Mouse (Mus musculus) midbrain, embryonic 15.5 days (tissue): ENCODE results near the gene Slc25a44. TPM values are rescaled to one million over a fixed set of nuclear protein-coding genes. Genes with fewer than 3 reads are reported as not detected.
A peak's percentile ranks its signal among the peaks of the same experiment; 100 is the strongest.
"Not testable (repeated sequence)": the region's sequence is repeated elsewhere in the genome, so short reads cannot be mapped to it uniquely, and the experiment has no call there.

Experiments
- ATAC-seq: fragments of 200-750 bp; cut with Nextera tagmentation; replicated peaks from 2 replicates; pipeline ENCODE4 v1.8.0; 2017; ENCODE audit warnings: moderate TSS enrichment
- H3K27ac ChIP-seq: fragments of 300-500 bp; sonication (generic); 2 replicates; pipeline ENCODE4 v1.5.1; 2015; ENCODE audit warnings: mild to moderate bottlenecking, inconsistent platforms
- H3K27me3 ChIP-seq: fragments of 300-500 bp; sonication (generic); replicated peaks from 2 replicates; pipeline ENCODE4 v1.6.1; 2015; ENCODE audit warnings: inconsistent platforms
- H3K36me3 ChIP-seq: fragments of 300-500 bp; sonication (generic); replicated peaks from 2 replicates; pipeline ENCODE4 v1.6.1; 2015; ENCODE audit warnings: inconsistent platforms
- H3K4me1 ChIP-seq: fragments of 300-500 bp; sonication (generic); 2 replicates; pipeline ENCODE4 v1.6.1; 2015; ENCODE audit warnings: inconsistent platforms
- H3K4me2 ChIP-seq: fragments of 300-500 bp; sonication (generic); 2 replicates; pipeline ENCODE4 v1.6.1; 2015; ENCODE audit warnings: inconsistent platforms, mild to moderate bottlenecking, moderate library complexity
- H3K4me3 ChIP-seq: fragments of 300-500 bp; sonication (generic); 2 replicates; pipeline ENCODE4 v1.5.1; 2015; ENCODE audit warnings: mild to moderate bottlenecking, inconsistent platforms
- H3K9ac ChIP-seq: fragments of 300-500 bp; sonication (generic); 2 replicates; pipeline ENCODE4 v1.6.1; 2015; ENCODE audit warnings: mild to moderate bottlenecking, inconsistent platforms
- H3K9me3 ChIP-seq: fragments of 300-500 bp; sonication (generic); 2 replicates; pipeline ENCODE4 v1.6.1; 2016; ENCODE audit warnings: inconsistent platforms
- WGBS: fragments of 180-500 bp; shearing (Covaris S2); methylation state at CpG from one replicate; pipeline ENCODE4 v1.1.7; 2015; ENCODE audit warnings: mixed read lengths; 5-methylcytosine and 5-hydroxymethylcytosine counted together
- polyA plus RNA-seq: library from polyadenylated mRNA; unstranded; fragments of >200 nt; fragmentation: Nextera tagmentation; extraction: Ambion mirVana; gene quantifications from 2 replicates; pipeline ENCODE4 v1.2.1, GENCODE M21; 2015

Gene Slc25a44
- polyA plus RNA-seq, 1 experiment from 2014 or later = 41.2 TPM

DNA sequence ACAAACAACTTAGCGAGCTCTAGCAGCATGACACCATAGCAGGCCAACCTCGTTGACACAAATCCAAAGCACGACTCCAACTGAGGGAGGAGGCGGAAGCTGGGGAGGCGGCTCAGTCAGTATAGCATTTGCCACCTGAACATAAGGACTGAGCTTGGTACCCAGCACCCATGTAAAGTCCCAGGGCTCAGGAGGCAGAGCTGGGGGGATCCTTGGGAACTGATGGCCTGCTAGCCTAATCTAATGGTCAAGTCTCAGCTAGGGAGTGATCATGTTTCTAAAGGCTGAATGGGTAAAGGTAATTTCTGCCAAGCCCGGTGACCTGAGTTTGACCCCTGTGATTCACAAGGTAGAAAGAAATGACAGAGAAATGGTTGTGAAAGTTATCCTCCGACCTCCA, 17.4 kb downstream of the Slc25a44 start:
- Histone ChIP-seq H3K27ac (no peak overlapping the region), H3K4me1 (peaks cover 17% of the 10 kb centered on the region), H3K4me2 (no peak overlapping the region), H3K36me3 (peaks cover 12% of the 10 kb centered on the region; the same call in 1 of the 2 replicates), H3K9ac (no peak overlapping the region), H3K27me3 (no peaks in the 10 kb centered on the region), H3K9me3 (no peaks in the 10 kb centered on the region), H3K4me3 (no peak overlapping the region)
- WGBS = 59% methylated on average over 7 of the region's 7 CpGs
- ATAC-seq = no peak

DNA sequence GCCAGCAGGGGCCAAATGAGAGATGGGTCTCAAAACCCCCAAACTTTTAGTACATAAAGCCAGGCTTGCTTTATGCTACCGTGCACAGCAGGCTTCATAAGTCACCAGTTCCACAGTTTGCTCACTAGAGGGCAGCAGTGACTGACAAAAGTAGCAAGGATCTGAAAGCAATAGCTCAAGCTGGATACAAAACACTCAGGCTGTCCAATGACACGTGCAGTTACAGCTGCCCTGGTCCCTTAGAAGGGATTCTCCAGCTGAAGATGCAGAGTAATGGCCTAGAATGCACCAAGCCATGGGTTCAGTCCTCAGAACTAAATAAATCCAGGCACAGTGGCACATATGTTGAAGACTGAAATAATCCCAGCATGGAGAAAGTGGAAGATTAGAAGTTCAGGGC, 17.8 kb downstream of the Slc25a44 start:
- 2% methylated on average over 2 of the region's 2 CpGs for WGBS
- H3K9ac ChIP-seq = no peak overlapping the region
- ATAC-seq = 0 out of 2 replicates have a peak, but pooled peaks have one; percentile 15
- peaks cover 17% of the 10 kb centered on the region for H3K4me1 ChIP-seq
- no peak overlapping the region for H3K4me3 ChIP-seq
- H3K27ac ChIP-seq = no peak overlapping the region
- no peaks in the 10 kb centered on the region for H3K9me3 ChIP-seq
- H3K27me3 ChIP-seq = no peaks in the 10 kb centered on the region
- peaks cover 8% of the 10 kb centered on the region; the same call in 1 of the 2 replicates for H3K36me3 ChIP-seq
- H3K4me2 ChIP-seq = no peak overlapping the region

DNA sequence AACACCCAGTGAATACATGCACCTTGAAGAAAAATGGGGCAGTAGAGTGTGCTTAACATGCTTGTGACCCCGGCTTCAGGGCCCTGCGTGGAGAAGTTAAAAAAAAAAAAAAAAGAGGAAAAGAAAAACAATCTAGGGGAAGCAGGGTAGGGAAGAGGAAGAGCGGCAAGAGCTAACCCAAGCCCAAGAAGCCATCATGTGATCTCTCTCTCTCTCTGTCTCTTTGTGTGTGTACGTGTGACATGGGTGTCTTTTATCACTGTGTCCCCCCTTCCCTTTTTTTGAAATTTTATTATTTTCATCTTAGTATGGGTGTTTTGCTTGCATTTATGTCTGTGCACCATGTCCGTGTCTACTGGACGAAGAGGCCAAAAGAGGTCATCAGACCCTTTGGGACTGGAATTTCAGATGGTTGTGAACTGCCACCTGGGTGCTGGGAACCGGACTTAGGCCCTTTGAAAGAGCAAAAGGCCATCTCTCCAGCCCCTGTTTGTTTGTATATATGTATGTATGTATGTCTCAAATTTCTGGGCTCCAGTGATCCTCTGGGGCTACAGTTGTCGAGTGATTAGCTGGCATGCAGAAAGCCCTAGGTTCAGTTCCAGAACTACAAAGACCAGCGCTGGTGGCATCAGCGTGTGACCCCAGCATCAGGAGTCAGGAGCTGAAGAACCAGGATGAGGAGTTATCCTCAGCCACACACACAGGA, 21.3 kb downstream of the Slc25a44 start:
- Histone ChIP-seq H3K4me1 (no peaks in the 10 kb centered on the region), H3K36me3 (no peaks in the 10 kb centered on the region), H3K9ac (no peak overlapping the region), H3K27me3 (no peaks in the 10 kb centered on the region), H3K27ac (no peak overlapping the region), H3K9me3 (no peaks in the 10 kb centered on the region), H3K4me3 (no peak overlapping the region), H3K4me2 (no peak overlapping the region)
- no peak for ATAC-seq
- WGBS = 96% methylated on average over 10 of the region's 10 CpGs

DNA sequence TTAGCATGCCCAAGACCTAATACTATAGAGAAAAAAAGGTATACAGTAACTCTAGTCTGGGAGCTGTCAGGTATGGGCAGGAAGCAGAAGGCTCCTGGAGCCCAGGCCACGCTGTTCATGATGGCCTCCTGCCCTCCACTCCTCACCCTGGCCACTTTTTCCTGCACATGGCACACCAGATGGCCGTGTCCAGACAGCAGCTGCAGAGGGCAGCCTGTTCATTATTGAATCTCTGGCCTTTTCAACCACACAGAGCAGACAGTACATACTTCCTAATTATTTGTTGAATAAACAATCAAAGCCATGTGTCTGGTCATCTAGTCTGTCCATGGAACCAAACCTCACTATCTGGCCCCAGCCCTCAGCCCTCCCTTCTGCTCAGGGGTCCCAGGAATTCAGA, 26.3 kb downstream of the Slc25a44 start:
- WGBS = 82% methylated on average over 2 of the region's 2 CpGs
- H3K36me3 ChIP-seq = no peaks in the 10 kb centered on the region

DNA sequence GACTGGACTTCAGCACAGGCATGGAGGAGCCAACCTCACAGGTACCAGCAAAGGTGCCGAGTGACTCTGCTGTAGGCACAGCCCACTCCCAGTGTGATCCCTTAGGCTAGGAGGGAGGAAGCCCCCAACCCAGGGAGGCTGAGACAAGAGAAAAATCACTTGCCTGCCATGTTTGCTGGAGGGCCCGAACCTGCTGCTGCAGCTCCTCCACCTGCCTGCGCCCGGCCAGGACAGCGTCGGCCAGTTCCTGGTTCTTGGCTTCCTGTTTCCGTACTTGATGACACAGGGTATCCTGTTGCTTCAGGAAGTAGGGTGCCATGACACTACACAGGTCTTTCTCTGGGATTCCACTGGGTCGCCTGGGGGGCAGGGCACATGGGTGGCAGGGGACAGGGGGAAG, 29.2 kb downstream of the Slc25a44 start:
- H3K36me3 ChIP-seq = no peaks in the 10 kb centered on the region
- H3K4me1 ChIP-seq = no peaks in the 10 kb centered on the region
- H3K27ac ChIP-seq = no peak overlapping the region
- no peak for ATAC-seq
- no peaks in the 10 kb centered on the region for H3K9me3 ChIP-seq
- H3K9ac ChIP-seq = no peak overlapping the region
- no peaks in the 10 kb centered on the region for H3K27me3 ChIP-seq
- H3K4me3 ChIP-seq = no peak overlapping the region
- no peak overlapping the region for H3K4me2 ChIP-seq
- 96% methylated on average over 8 of the region's 8 CpGs for WGBS

More for the DNA sequence above, 26.3 kb downstream of the Slc25a44 start:
- Histone ChIP-seq H3K9me3 (no peaks in the 10 kb centered on the region), H3K4me2 (no peak overlapping the region), H3K4me3 (no peak overlapping the region), H3K27ac (no peak overlapping the region), H3K9ac (no peak overlapping the region), H3K27me3 (no peaks in the 10 kb centered on the region), H3K4me1 (no peaks in the 10 kb centered on the region)
- no peak for ATAC-seq

- no peak overlapping the region for H3K4me3 ChIP-seq
- no peaks in the 10 kb centered on the region for H3K36me3 ChIP-seq
- H3K4me1 ChIP-seq = no peaks in the 10 kb centered on the region
- 96% methylated on average over 6 of the region's 6 CpGs for WGBS
- no peak overlapping the region for H3K9ac ChIP-seq
- H3K9me3 ChIP-seq = no peaks in the 10 kb centered on the region
- no peak overlapping the region for H3K4me2 ChIP-seq
- no peak overlapping the region for H3K27ac ChIP-seq
- ATAC-seq = no peak
- H3K27me3 ChIP-seq = no peaks in the 10 kb centered on the region
These were observed 29.7 kb downstream of the Slc25a44 start for GRCm38 (mm10) chr3:88395288-88395687.

GRCm38 (mm10) chr3:88393776-88394375, 31.1 kb downstream of the Slc25a44 start:
- H3K36me3 ChIP-seq = no peaks in the 10 kb centered on the region
- no peaks in the 10 kb centered on the region for H3K27me3 ChIP-seq
- no peaks in the 10 kb centered on the region for H3K9me3 ChIP-seq
- H3K9ac ChIP-seq = no peak overlapping the region
- whole genome bisulfite sequencing = 94% methylated on average over 9 of the region's 9 CpGs
- H3K4me2 ChIP-seq = no peak overlapping the region
- ATAC-seq = no peak
- no peak overlapping the region for H3K27ac ChIP-seq
- H3K4me1 ChIP-seq = no peaks in the 10 kb centered on the region
- no peak overlapping the region for H3K4me3 ChIP-seq

DNA sequence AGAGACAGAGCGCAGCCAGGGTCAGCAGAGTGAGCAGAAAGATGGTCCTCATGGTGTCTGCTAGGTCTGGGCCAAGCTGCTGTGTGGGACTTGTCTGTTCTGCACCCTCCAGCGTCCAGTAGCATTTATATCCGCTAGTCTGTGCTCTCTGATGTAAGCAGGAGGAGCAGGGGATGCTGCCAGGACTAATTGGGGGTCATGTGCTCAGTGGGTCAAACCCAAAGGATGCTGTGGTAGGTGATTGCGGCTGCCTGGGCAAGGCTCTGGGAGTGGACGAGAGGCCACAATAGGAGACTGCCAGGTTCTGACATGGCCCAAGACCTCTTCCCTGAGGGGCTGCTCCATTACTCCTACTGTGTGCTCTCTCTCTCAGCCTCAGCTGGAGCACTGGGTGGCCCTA, 40.6 kb downstream of the Slc25a44 start, which contains the start of gene Bglap:
Gene Bglap (minus strand): TSS at position 101 of the 400 bp plus-strand sequence.
- no peaks in the 10 kb centered on the region for H3K27me3 ChIP-seq
- H3K27ac ChIP-seq = no peak within 1 kb of the TSS
- H3K9me3 ChIP-seq = no peaks in the 10 kb centered on the region
- no peaks in the 10 kb centered on the region for H3K36me3 ChIP-seq
- no peak within 1 kb of the TSS for H3K9ac ChIP-seq
- H3K4me3 ChIP-seq = no peak within 1 kb of the TSS
- ATAC-seq = no peak
- 88% methylated on average over 5 of the region's 5 CpGs for WGBS
- no peak within 1 kb of the TSS for H3K4me2 ChIP-seq
- no peaks in the 10 kb centered on the region for H3K4me1 ChIP-seq

DNA sequence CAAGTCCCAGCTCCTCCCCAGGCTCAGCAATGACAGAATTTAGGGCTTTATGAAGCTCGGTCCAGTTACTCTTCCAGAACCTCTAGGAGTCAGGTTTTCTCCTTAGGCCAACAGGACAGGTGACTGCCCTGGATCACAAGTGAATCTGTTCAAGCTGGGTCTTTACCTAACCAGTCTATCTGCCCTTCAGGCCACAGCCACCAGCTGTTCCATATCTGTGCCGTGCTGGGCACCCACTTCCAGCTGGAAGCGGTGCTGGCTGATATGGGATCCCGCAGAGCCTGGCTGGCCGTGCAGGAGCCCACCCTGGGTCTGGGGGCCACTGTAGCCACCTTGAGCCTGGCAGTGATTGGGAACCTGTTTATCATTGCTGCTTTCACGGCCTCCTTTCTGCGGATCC, 42.6 kb downstream of the Slc25a44 start:
- not testable (repeated sequence) for H3K4me2 ChIP-seq, ATAC-seq, H3K27ac ChIP-seq

GRCm38 (mm10) chr3:88381389-88382315, 43.3 kb downstream of the Slc25a44 start:
- H3K4me2 ChIP-seq = peak overlapping the region; percentile 45
- not testable (repeated sequence) for H3K36me3 ChIP-seq, H3K27me3 ChIP-seq, H3K9ac ChIP-seq, H3K4me1 ChIP-seq, H3K9me3 ChIP-seq
- H3K27ac ChIP-seq = peak overlapping the region; percentile 60; the same call in 1 of the 2 replicates
- peak overlapping the region; percentile 21 for H3K4me3 ChIP-seq
- peak; percentile 91 for ATAC-seq
- WGBS = 5% methylated on average over 21 of the region's 22 CpGs

More for the DNA sequence above, 42.6 kb downstream of the Slc25a44 start:
- not testable (repeated sequence) for H3K9ac ChIP-seq, H3K27me3 ChIP-seq, H3K4me3 ChIP-seq, H3K36me3 ChIP-seq, H3K4me1 ChIP-seq, H3K9me3 ChIP-seq
- WGBS = 39% methylated on average over 3 of the region's 7 CpGs

GRCm38 (mm10) chr3:88378599-88378998, 46.3 kb downstream of the Slc25a44 start, which contains the start of gene Bglap2:
Gene Bglap2, minus strand, starts transcription at chr3:88378699.
- not testable (repeated sequence) for ATAC-seq, H3K9ac ChIP-seq, H3K9me3 ChIP-seq, H3K4me3 ChIP-seq, H3K36me3 ChIP-seq, H3K4me1 ChIP-seq, H3K4me2 ChIP-seq, H3K27me3 ChIP-seq, H3K27ac ChIP-seq
- WGBS = 89% methylated on average over 5 of the region's 5 CpGs

GRCm38 (mm10) chr3:88376644-88377043, 48.3 kb downstream of the Slc25a44 start:
- not testable (repeated sequence) for H3K9me3 ChIP-seq, H3K4me3 ChIP-seq, H3K9ac ChIP-seq, H3K27me3 ChIP-seq, H3K36me3 ChIP-seq, H3K4me1 ChIP-seq
- ATAC-seq = peak; percentile 41
- WGBS = 26% methylated on average over 5 of the region's 7 CpGs
- Histone ChIP-seq H3K4me2 (peak overlapping the region; percentile 35), H3K27ac (0 out of 2 replicates have a peak overlapping the region, but pooled peaks have one; percentile 53)
